Mouse (Mus musculus) intestine, embryonic 15.5 days (tissue): ENCODE data around the gene Upf1. TPM values are rescaled to one million over a fixed set of nuclear protein-coding genes. Genes with fewer than 3 reads are reported as not detected.
A peak's percentile ranks its signal among the peaks of the same experiment; 100 is the strongest.

Experiments used
- ATAC-seq: fragments of 200-750 bp; cut with Nextera tagmentation; 2 replicates; pipeline ENCODE4 v1.8.0; 2017; ENCODE audit warnings: moderate TSS enrichment, moderate library complexity
- H3K27ac ChIP-seq: fragments of 300-500 bp; sonication (generic); 2 replicates; pipeline ENCODE4 v1.5.1; 2015; ENCODE audit warnings: mild to moderate bottlenecking, inconsistent platforms
- H3K27me3 ChIP-seq: fragments of 300-500 bp; sonication (generic); replicated peaks from 2 replicates; pipeline ENCODE4 v1.6.1; 2015; ENCODE audit warnings: inconsistent platforms
- H3K36me3 ChIP-seq: fragments of 300-500 bp; sonication (generic); 2 replicates; pipeline ENCODE4 v1.6.1; 2015; ENCODE audit warnings: inconsistent platforms
- H3K4me1 ChIP-seq: fragments of 300-500 bp; sonication (generic); replicated peaks from 2 replicates; pipeline ENCODE4 v1.6.1; 2015; ENCODE audit warnings: inconsistent platforms
- H3K4me2 ChIP-seq: fragments of 300-500 bp; sonication (generic); replicated peaks from 2 replicates; pipeline ENCODE4 v1.6.1; 2015; ENCODE audit warnings: mild to moderate bottlenecking, inconsistent platforms
- H3K4me3 ChIP-seq: fragments of 300-500 bp; sonication (generic); replicated peaks from 2 replicates; pipeline ENCODE4 v1.5.1; 2015; ENCODE audit warnings: inconsistent platforms
- H3K9ac ChIP-seq: fragments of 300-500 bp; sonication (generic); 2 replicates; pipeline ENCODE4 v1.6.1; 2015; ENCODE audit warnings: inconsistent platforms
- H3K9me3 ChIP-seq: fragments of 300-500 bp; sonication (generic); 2 replicates; pipeline ENCODE4 v1.6.1; 2016; ENCODE audit warnings: inconsistent platforms
- WGBS: fragments of 180-500 bp; shearing (Covaris S2); methylation state at CpG from one replicate; pipeline ENCODE4 v1.1.7; 2015; 5-methylcytosine and 5-hydroxymethylcytosine counted together
- polyA plus RNA-seq: library from polyadenylated mRNA; unstranded; fragments of >200 nt; fragmentation: Nextera tagmentation; extraction: Ambion mirVana; gene quantifications from 2 replicates; pipeline ENCODE4 v1.2.1, GENCODE M21; 2015

The Upf1 gene
- polyA plus RNA-seq, 1 experiment from 2014 or later: 15.7 TPM

GRCm38 (mm10) chr8:70313399-70313798 is 39.7 kb downstream of the Upf1 start:
- peaks cover 25% of the 10 kb centered on the region for H3K4me1 ChIP-seq
- no peak for ATAC-seq
- peaks cover 33% of the 10 kb centered on the region for H3K36me3 ChIP-seq
- no peak overlapping the region for H3K4me3 ChIP-seq
- no peak overlapping the region for H3K27ac ChIP-seq
- no peak overlapping the region for H3K9ac ChIP-seq
- no peak overlapping the region for H3K4me2 ChIP-seq
- 83% methylated on average over 2 of the region's 2 CpGs for WGBS
- H3K27me3 ChIP-seq: no peaks in the 10 kb centered on the region
- no peaks in the 10 kb centered on the region for H3K9me3 ChIP-seq

GRCm38 (mm10) chr8:70309311-70309710 is 43.8 kb downstream of the Upf1 start:
- Histone ChIP-seq H3K36me3 (peaks cover 64% of the 10 kb centered on the region), H3K4me2 (no peak overlapping the region), H3K27me3 (no peaks in the 10 kb centered on the region), H3K4me1 (peaks cover 1% of the 10 kb centered on the region; the same call in 1 of the 2 replicates), H3K4me3 (no peak overlapping the region), H3K27ac (no peak overlapping the region), H3K9me3 (no peaks in the 10 kb centered on the region), H3K9ac (no peak overlapping the region)
- no peak for ATAC-seq
- WGBS: 37% methylated on average over 2 of the region's 2 CpGs

- WGBS: 3% methylated on average over 16 of the region's 16 CpGs
- Histone ChIP-seq H3K4me1 (peaks cover 20% of the 10 kb centered on the region), H3K27ac (peak overlapping the region; percentile 61), H3K36me3 (peaks cover 32% of the 10 kb centered on the region), H3K9ac (peak overlapping the region; percentile 83), H3K4me3 (peak overlapping the region; percentile 84), H3K27me3 (no peaks in the 10 kb centered on the region), H3K4me2 (peak overlapping the region; percentile 73), H3K9me3 (no peaks in the 10 kb centered on the region)
- peak; percentile 61 for ATAC-seq
Observed at GRCm38 (mm10) chr8:70302901-70303300, 50.2 kb downstream of the Upf1 start.

- H3K27ac ChIP-seq: peak within 1 kb of the TSS; percentile 61
- peaks cover 20% of the 10 kb centered on the region for H3K4me1 ChIP-seq
- H3K27me3 ChIP-seq: no peaks in the 10 kb centered on the region
- peak within 1 kb of the TSS; percentile 84 for H3K4me3 ChIP-seq
- peaks cover 27% of the 10 kb centered on the region for H3K36me3 ChIP-seq
- H3K4me2 ChIP-seq: peak within 1 kb of the TSS; percentile 73
- no peaks in the 10 kb centered on the region for H3K9me3 ChIP-seq
- H3K9ac ChIP-seq: peak within 1 kb of the TSS; percentile 83
- peak; percentile 95 for ATAC-seq
- 0% methylated on average over 40 of the region's 40 CpGs for WGBS
Observed at GRCm38 (mm10) chr8:70302358-70302890, 50.7 kb downstream of the Upf1 start, which contains the start of the genes Ddx49 and Cope. Ddx49 (minus strand) TSS chr8:70302489. Cope (plus strand) TSS chr8:70302518.

- Histone ChIP-seq H3K27me3 (no peaks in the 10 kb centered on the region), H3K9me3 (no peaks in the 10 kb centered on the region), H3K4me1 (peaks cover 20% of the 10 kb centered on the region), H3K27ac (no peak overlapping the region), H3K4me3 (no peak overlapping the region), H3K36me3 (peaks cover 35% of the 10 kb centered on the region; the same call in 1 of the 2 replicates), H3K4me2 (no peak overlapping the region), H3K9ac (no peak overlapping the region)
- ATAC-seq: no peak
- 86% methylated on average over 3 of the region's 3 CpGs for WGBS
Observed at GRCm38 (mm10) chr8:70300881-70301280, 52.2 kb downstream of the Upf1 start.

- Histone ChIP-seq H3K4me2 (no peak overlapping the region), H3K9me3 (no peaks in the 10 kb centered on the region), H3K9ac (no peak overlapping the region), H3K4me3 (no peak overlapping the region), H3K27me3 (no peaks in the 10 kb centered on the region), H3K4me1 (no peaks in the 10 kb centered on the region), H3K36me3 (peaks cover 65% of the 10 kb centered on the region), H3K27ac (no peak overlapping the region)
- 66% methylated on average over 5 of the region's 5 CpGs for WGBS
- ATAC-seq: no peak
Observed at GRCm38 (mm10) chr8:70293988-70294405, 59.1 kb downstream of the Upf1 start.

GRCm38 (mm10) chr8:70286737-70287136 is 66.3 kb downstream of the Upf1 start:
- Histone ChIP-seq H3K4me1 (0 out of 2 replicates have a peak, but pooled peaks cover 5% of the 10 kb centered on the region), H3K36me3 (peaks cover 40% of the 10 kb centered on the region), H3K27ac (no peak overlapping the region), H3K4me2 (no peak overlapping the region), H3K27me3 (no peaks in the 10 kb centered on the region), H3K9me3 (no peaks in the 10 kb centered on the region), H3K9ac (no peak overlapping the region), H3K4me3 (no peak overlapping the region)
- 90% methylated on average over 8 of the region's 8 CpGs for WGBS
- no peak for ATAC-seq

- H3K36me3 ChIP-seq: peaks cover 34% of the 10 kb centered on the region
- H3K9ac ChIP-seq: no peak overlapping the region
- no peak overlapping the region for H3K27ac ChIP-seq
- ATAC-seq: no peak
- no peak overlapping the region for H3K4me2 ChIP-seq
- 97% methylated on average over 15 of the region's 15 CpGs for WGBS
- H3K9me3 ChIP-seq: no peaks in the 10 kb centered on the region
- H3K27me3 ChIP-seq: no peaks in the 10 kb centered on the region
- H3K4me1 ChIP-seq: 0 out of 2 replicates have a peak, but pooled peaks cover 5% of the 10 kb centered on the region
- no peak overlapping the region for H3K4me3 ChIP-seq
Observed at GRCm38 (mm10) chr8:70285304-70285703, 67.8 kb downstream of the Upf1 start.

- 76% methylated on average over 5 of the region's 5 CpGs for WGBS
- Histone ChIP-seq H3K9ac (no peak overlapping the region), H3K27ac (no peak overlapping the region)
Observed at GRCm38 (mm10) chr8:70284421-70284820, 68.7 kb downstream of the Upf1 start.

GRCm38 (mm10) chr8:70283136-70284077 is 69.7 kb downstream of the Upf1 start:
- Histone ChIP-seq H3K27ac (peak overlapping the region; percentile 67), H3K27me3 (no peaks in the 10 kb centered on the region), H3K36me3 (peaks cover 24% of the 10 kb centered on the region), H3K4me1 (0 out of 2 replicates have a peak, but pooled peaks cover 7% of the 10 kb centered on the region), H3K9me3 (no peaks in the 10 kb centered on the region), H3K4me3 (peak overlapping the region; percentile 82), H3K9ac (peak overlapping the region; percentile 94), H3K4me2 (peak overlapping the region; percentile 87)
- WGBS: under 1% methylated on average over 55 of the region's 55 CpGs
- peak; percentile 68 for ATAC-seq

More at GRCm38 (mm10) chr8:70284421-70284820, 68.7 kb downstream of the Upf1 start:
- ATAC-seq: no peak
- H3K9me3 ChIP-seq: no peaks in the 10 kb centered on the region
- H3K27me3 ChIP-seq: no peaks in the 10 kb centered on the region
- 0 out of 2 replicates have a peak, but pooled peaks cover 5% of the 10 kb centered on the region for H3K4me1 ChIP-seq
- H3K4me2 ChIP-seq: 0 out of 2 replicates have a peak overlapping the region, but pooled peaks have one; percentile 5
- H3K36me3 ChIP-seq: peaks cover 31% of the 10 kb centered on the region
- no peak overlapping the region for H3K4me3 ChIP-seq

- Histone ChIP-seq H3K27me3 (no peaks in the 10 kb centered on the region), H3K9ac (peak within 1 kb of the TSS; percentile 94), H3K9me3 (no peaks in the 10 kb centered on the region), H3K4me3 (peak within 1 kb of the TSS; percentile 82), H3K27ac (peak within 1 kb of the TSS; percentile 67), H3K4me2 (peak within 1 kb of the TSS; percentile 87), H3K4me1 (0 out of 2 replicates have a peak, but pooled peaks cover 7% of the 10 kb centered on the region), H3K36me3 (peaks cover 22% of the 10 kb centered on the region)
- WGBS: under 1% methylated on average over 36 of the region's 36 CpGs
- peak; percentile 94 for ATAC-seq
Observed at GRCm38 (mm10) chr8:70282603-70283135, 70.4 kb downstream of the Upf1 start, which contains the start of gene Homer3. Homer3 (plus strand) TSS chr8:70282827.
